Mouse (Mus musculus) forebrain, embryonic 10.5 days (tissue): ENCODE measurements around the gene Mthfd2. TPM values are rescaled to one million over a fixed set of nuclear protein-coding genes. Genes with fewer than 3 reads are reported as not detected.

ENCODE experiments used
- DNase-seq: peaks from one replicate; pipeline ENCODE4 v3.0.0-alpha.2; 2017; ENCODE audit warnings: low spot score; ENCODE audit errors: extremely low spot score
- H3K27ac ChIP-seq: fragments of 300-500 bp; sonication (generic); 2 replicates; pipeline ENCODE4 v1.5.1; 2016; ENCODE audit warnings: mild to moderate bottlenecking
- H3K27me3 ChIP-seq: fragments of 300-500 bp; sonication (generic); 2 replicates; pipeline ENCODE4 v1.6.1; 2016; ENCODE audit warnings: mild to moderate bottlenecking; ENCODE audit not compliant: poor library complexity, severe bottlenecking
- H3K36me3 ChIP-seq: fragments of 300-500 bp; sonication (generic); replicated peaks from 2 replicates; pipeline ENCODE4 v1.6.1; 2016; ENCODE audit warnings: mild to moderate bottlenecking, moderate library complexity
- H3K4me1 ChIP-seq: fragments of 300-500 bp; sonication (generic); 2 replicates; pipeline ENCODE4 v1.6.1; 2016
- H3K4me3 ChIP-seq: fragments of 300-500 bp; sonication (generic); 2 replicates; pipeline ENCODE4 v1.5.1; 2016; ENCODE audit warnings: mild to moderate bottlenecking, moderate library complexity
- H3K9me3 ChIP-seq: fragments of 300-500 bp; sonication (generic); 2 replicates; pipeline ENCODE4 v1.6.1; 2016; ENCODE audit warnings: mild to moderate bottlenecking, moderate library complexity
- WGBS: fragments of 180-500 bp; shearing (Covaris S2); methylation state at CpG from one replicate; pipeline ENCODE4 v1.1.7; 2016; 5-methylcytosine and 5-hydroxymethylcytosine counted together
- polyA plus RNA-seq: library from polyadenylated mRNA; unstranded; fragments of >200 nt; fragmentation: Nextera tagmentation; extraction: Ambion mirVana; gene quantifications from 2 replicates; pipeline ENCODE4 v1.2.1, GENCODE M21; 2016

The Mthfd2 gene
- polyA plus RNA-seq = 64.5 and 65.7 TPM in 2 replicates

GRCm38 (mm10) chr6:83325525-83326393, at the start of gene Mthfd2, which contains the start of gene Mob1a:
Gene Mthfd2 (minus strand): TSS chr6:83325908.
Gene Mob1a (plus strand): TSS chr6:83326016.
- Histone ChIP-seq H3K36me3 (peaks cover 21% of the 10 kb centered on the region), H3K4me3 (peak within 1 kb of the TSS; percentile 95), H3K27me3 (no peaks in the 10 kb centered on the region), H3K9me3 (no peaks in the 10 kb centered on the region), H3K27ac (peak within 1 kb of the TSS; percentile 97), H3K4me1 (peaks cover 19% of the 10 kb centered on the region)
- DNase-seq = peak; percentile 94
- WGBS = 2% methylated on average over 65 of the region's 65 CpGs

GRCm38 (mm10) chr6:83373704-83374300, 48.1 kb upstream of the Mthfd2 start:
- Histone ChIP-seq H3K27me3 (no peaks in the 10 kb centered on the region), H3K4me3 (no peak overlapping the region), H3K27ac (no peak overlapping the region), H3K4me1 (no peaks in the 10 kb centered on the region), H3K36me3 (peaks cover 100% of the 10 kb centered on the region), H3K9me3 (no peaks in the 10 kb centered on the region)
- DNase-seq = no peak
- 87% methylated on average over 9 of the region's 9 CpGs for WGBS

GRCm38 (mm10) chr6:83371350-83371749, 45.6 kb upstream of the Mthfd2 start:
- Histone ChIP-seq H3K27ac (no peak overlapping the region), H3K9me3 (no peaks in the 10 kb centered on the region), H3K4me3 (no peak overlapping the region), H3K4me1 (no peaks in the 10 kb centered on the region), H3K27me3 (no peaks in the 10 kb centered on the region), H3K36me3 (peaks cover 100% of the 10 kb centered on the region)
- WGBS = 91% methylated on average over 3 of the region's 3 CpGs
- DNase-seq = no peak

GRCm38 (mm10) chr6:83370316-83370965, 44.7 kb upstream of the Mthfd2 start:
- Histone ChIP-seq H3K9me3 (no peaks in the 10 kb centered on the region), H3K4me3 (no peak overlapping the region), H3K27me3 (no peaks in the 10 kb centered on the region), H3K27ac (no peak overlapping the region), H3K36me3 (peaks cover 97% of the 10 kb centered on the region), H3K4me1 (no peaks in the 10 kb centered on the region)
- DNase-seq = no peak
- WGBS = 95% methylated on average over 21 of the region's 21 CpGs

- H3K36me3 ChIP-seq = peaks cover 82% of the 10 kb centered on the region
- H3K9me3 ChIP-seq = no peaks in the 10 kb centered on the region
- H3K27me3 ChIP-seq = no peaks in the 10 kb centered on the region
- DNase-seq = no peak
- H3K27ac ChIP-seq = no peak overlapping the region
- WGBS = 89% methylated on average over 12 of the region's 12 CpGs
- no peak overlapping the region for H3K4me3 ChIP-seq
- 0 out of 2 replicates have a peak, but pooled peaks cover 5% of the 10 kb centered on the region for H3K4me1 ChIP-seq
Observed at GRCm38 (mm10) chr6:83363075-83363474, 37.4 kb upstream of the Mthfd2 start.

GRCm38 (mm10) chr6:83361523-83362248, 36.0 kb upstream of the Mthfd2 start:
- Histone ChIP-seq H3K27ac (no peak overlapping the region), H3K4me1 (0 out of 2 replicates have a peak, but pooled peaks cover 5% of the 10 kb centered on the region), H3K27me3 (no peaks in the 10 kb centered on the region), H3K36me3 (peaks cover 82% of the 10 kb centered on the region), H3K4me3 (no peak overlapping the region), H3K9me3 (no peaks in the 10 kb centered on the region)
- DNase-seq = no peak
- WGBS = 80% methylated on average over 11 of the region's 11 CpGs

- WGBS = 95% methylated on average over 10 of the region's 10 CpGs
- no peaks in the 10 kb centered on the region for H3K9me3 ChIP-seq
- H3K4me3 ChIP-seq = no peak overlapping the region
- no peaks in the 10 kb centered on the region for H3K27me3 ChIP-seq
- H3K36me3 ChIP-seq = peaks cover 95% of the 10 kb centered on the region
- H3K4me1 ChIP-seq = no peaks in the 10 kb centered on the region
- no peak overlapping the region for H3K27ac ChIP-seq
- DNase-seq = no peak
Observed at GRCm38 (mm10) chr6:83357436-83357835, 31.7 kb upstream of the Mthfd2 start.

GRCm38 (mm10) chr6:83356569-83357138, 30.9 kb upstream of the Mthfd2 start:
- Histone ChIP-seq H3K27ac (no peak overlapping the region), H3K4me1 (peaks cover under 1% of the 10 kb centered on the region; the same call in 1 of the 2 replicates), H3K36me3 (peaks cover 92% of the 10 kb centered on the region), H3K4me3 (no peak overlapping the region), H3K9me3 (no peaks in the 10 kb centered on the region), H3K27me3 (no peaks in the 10 kb centered on the region)
- peak; percentile 84 for DNase-seq
- WGBS = 26% methylated on average over 7 of the region's 7 CpGs

- Histone ChIP-seq H3K27ac (no peak overlapping the region), H3K4me1 (peaks cover 14% of the 10 kb centered on the region), H3K4me3 (no peak overlapping the region), H3K9me3 (no peaks in the 10 kb centered on the region), H3K36me3 (peaks cover 80% of the 10 kb centered on the region), H3K27me3 (no peaks in the 10 kb centered on the region)
- 87% methylated on average over 9 of the region's 9 CpGs for WGBS
- DNase-seq = no peak
Observed at GRCm38 (mm10) chr6:83354856-83355781, 29.4 kb upstream of the Mthfd2 start.

GRCm38 (mm10) chr6:83352666-83353410, 27.1 kb upstream of the Mthfd2 start:
- H3K27me3 ChIP-seq = no peaks in the 10 kb centered on the region
- H3K4me1 ChIP-seq = peaks cover 28% of the 10 kb centered on the region
- DNase-seq = no peak
- H3K27ac ChIP-seq = peak overlapping the region; percentile 97; the same call in 1 of the 2 replicates
- H3K9me3 ChIP-seq = no peaks in the 10 kb centered on the region
- 95% methylated on average over 24 of the region's 24 CpGs for WGBS
- H3K4me3 ChIP-seq = no peak overlapping the region
- peaks cover 57% of the 10 kb centered on the region for H3K36me3 ChIP-seq
